Mouse (Mus musculus): ENCODE data around the gene Tbc1d15. TPM values are rescaled to one million over a fixed set of nuclear protein-coding genes. Genes with fewer than 3 reads are reported as not detected.

The Tbc1d15 gene
- polyA plus RNA-seq, 1 experiment from 2014 or later, result 61.6 TPM

GRCm38 (mm10) chr10:115284170-115284569 is 32.9 kb upstream of the Tbc1d15 start:
- 77% methylated on average over 10 of the region's 10 CpGs for WGBS
- Histone ChIP-seq H3K27me3 (replicated peaks; ENCODE audit: control insufficient read depth, insufficient read depth, low read length) (no peaks in the 10 kb centered on the region), H3K36me3 (ENCODE audit: control insufficient read depth, insufficient read depth, low read length) (peaks cover 6% of the 10 kb centered on the region), H3K4me1 (replicated peaks; ENCODE audit: control insufficient read depth, insufficient read depth, low read length) (no peaks in the 10 kb centered on the region), H3K4me3 (ENCODE audit: low read depth, low read length) (no peak overlapping the region), H3K4me2 (no peak overlapping the region), H3K9ac (ENCODE audit: low read depth, low read length) (no peak overlapping the region), H3K9me3 (ENCODE audit: control insufficient read depth, low read length) (no peaks in the 10 kb centered on the region), H3K27ac (ENCODE audit: low read depth, low read length) (no peak overlapping the region)
- DNase-seq (ENCODE audit: low spot score) (no peak), ATAC-seq (replicated peaks; ENCODE audit: low FRiP score) (no peak)

- Histone ChIP-seq H3K27me3 (replicated peaks; ENCODE audit: control insufficient read depth, insufficient read depth, low read length) (no peaks in the 10 kb centered on the region), H3K9me3 (ENCODE audit: control insufficient read depth, low read length) (no peaks in the 10 kb centered on the region), H3K4me1 (replicated peaks; ENCODE audit: control insufficient read depth, insufficient read depth, low read length) (no peaks in the 10 kb centered on the region), H3K36me3 (ENCODE audit: control insufficient read depth, insufficient read depth, low read length) (peaks cover 2% of the 10 kb centered on the region; the same call in 1 of the 2 replicates), H3K4me3 (ENCODE audit: low read depth, low read length) (no peak overlapping the region), H3K4me2 (no peak overlapping the region), H3K27ac (ENCODE audit: low read depth, low read length) (no peak overlapping the region), H3K9ac (ENCODE audit: low read depth, low read length) (no peak overlapping the region)
- no peak for DNase-seq (ENCODE audit: low spot score)
- no peak for ATAC-seq (replicated peaks; ENCODE audit: low FRiP score)
- WGBS, result 93% methylated on average over 10 of the region's 10 CpGs
Observed at GRCm38 (mm10) chr10:115281381-115281780, 30.1 kb upstream of the Tbc1d15 start.

GRCm38 (mm10) chr10:115271649-115272048 is 20.4 kb upstream of the Tbc1d15 start:
- Histone ChIP-seq H3K27ac (ENCODE audit: low read depth, low read length) (no peak overlapping the region), H3K4me2 (no peak overlapping the region), H3K27me3 (replicated peaks; ENCODE audit: control insufficient read depth, insufficient read depth, low read length) (no peaks in the 10 kb centered on the region), H3K9me3 (ENCODE audit: control insufficient read depth, low read length) (no peaks in the 10 kb centered on the region), H3K9ac (ENCODE audit: low read depth, low read length) (no peak overlapping the region), H3K4me1 (replicated peaks; ENCODE audit: control insufficient read depth, insufficient read depth, low read length) (no peaks in the 10 kb centered on the region), H3K4me3 (ENCODE audit: low read depth, low read length) (no peak overlapping the region), H3K36me3 (ENCODE audit: control insufficient read depth, insufficient read depth, low read length) (no peaks in the 10 kb centered on the region)
- no peak for ATAC-seq (replicated peaks; ENCODE audit: low FRiP score)
- no peak for DNase-seq (ENCODE audit: low spot score)
- 51% methylated on average over 5 of the region's 5 CpGs for WGBS

GRCm38 (mm10) chr10:115270612-115271390 is 19.5 kb upstream of the Tbc1d15 start:
- Histone ChIP-seq H3K9me3 (ENCODE audit: control insufficient read depth, low read length) (no peaks in the 10 kb centered on the region), H3K4me2 (no peak overlapping the region), H3K4me1 (replicated peaks; ENCODE audit: control insufficient read depth, insufficient read depth, low read length) (no peaks in the 10 kb centered on the region), H3K9ac (ENCODE audit: low read depth, low read length) (no peak overlapping the region), H3K36me3 (ENCODE audit: control insufficient read depth, insufficient read depth, low read length) (no peaks in the 10 kb centered on the region), H3K27me3 (replicated peaks; ENCODE audit: control insufficient read depth, insufficient read depth, low read length) (no peaks in the 10 kb centered on the region), H3K27ac (ENCODE audit: low read depth, low read length) (no peak overlapping the region), H3K4me3 (ENCODE audit: low read depth, low read length) (no peak overlapping the region)
- WGBS, result 81% methylated on average over 12 of the region's 12 CpGs
- no peak for ATAC-seq (replicated peaks; ENCODE audit: low FRiP score)
- no peak for DNase-seq (ENCODE audit: low spot score)

- Histone ChIP-seq H3K27me3 (replicated peaks; ENCODE audit: control insufficient read depth, insufficient read depth, low read length) (no peaks in the 10 kb centered on the region), H3K4me1 (replicated peaks; ENCODE audit: control insufficient read depth, insufficient read depth, low read length) (no peaks in the 10 kb centered on the region), H3K36me3 (ENCODE audit: control insufficient read depth, insufficient read depth, low read length) (no peaks in the 10 kb centered on the region), H3K27ac (ENCODE audit: low read depth, low read length) (no peak overlapping the region), H3K9ac (ENCODE audit: low read depth, low read length) (no peak overlapping the region), H3K9me3 (ENCODE audit: control insufficient read depth, low read length) (no peaks in the 10 kb centered on the region), H3K4me2 (no peak overlapping the region), H3K4me3 (ENCODE audit: low read depth, low read length) (no peak overlapping the region)
- 66% methylated on average over 5 of the region's 5 CpGs for WGBS
- no peak for DNase-seq (ENCODE audit: low spot score)
- peak; percentile 26; the same call in 1 of the 2 replicates for ATAC-seq (replicated peaks; ENCODE audit: low FRiP score)
Observed at GRCm38 (mm10) chr10:115262926-115263562, 11.8 kb upstream of the Tbc1d15 start.

- no peak overlapping the region for H3K27ac ChIP-seq (ENCODE audit: low read depth, low read length)
- H3K9ac ChIP-seq (ENCODE audit: low read depth, low read length), result no peak overlapping the region
- H3K36me3 ChIP-seq (ENCODE audit: control insufficient read depth, insufficient read depth, low read length), result no peaks in the 10 kb centered on the region
- DNase-seq (ENCODE audit: low spot score) (no peak), ATAC-seq (replicated peaks; ENCODE audit: low FRiP score) (no peak)
- H3K4me1 ChIP-seq (replicated peaks; ENCODE audit: control insufficient read depth, insufficient read depth, low read length), result no peaks in the 10 kb centered on the region
- no peak overlapping the region for H3K4me3 ChIP-seq (ENCODE audit: low read depth, low read length)
- no peak overlapping the region for H3K4me2 ChIP-seq
- H3K9me3 ChIP-seq (ENCODE audit: control insufficient read depth, low read length), result no peaks in the 10 kb centered on the region
- H3K27me3 ChIP-seq (replicated peaks; ENCODE audit: control insufficient read depth, insufficient read depth, low read length), result no peaks in the 10 kb centered on the region
- 76% methylated on average over 2 of the region's 2 CpGs for WGBS
Observed at GRCm38 (mm10) chr10:115262261-115262660, 11.0 kb upstream of the Tbc1d15 start.

- Histone ChIP-seq H3K27me3 (replicated peaks; ENCODE audit: control insufficient read depth, insufficient read depth, low read length) (no peaks in the 10 kb centered on the region), H3K9me3 (ENCODE audit: control insufficient read depth, low read length) (no peaks in the 10 kb centered on the region), H3K4me3 (ENCODE audit: low read depth, low read length) (no peak overlapping the region), H3K4me1 (replicated peaks; ENCODE audit: control insufficient read depth, insufficient read depth, low read length) (no peaks in the 10 kb centered on the region), H3K9ac (ENCODE audit: low read depth, low read length) (no peak overlapping the region), H3K4me2 (no peak overlapping the region), H3K27ac (ENCODE audit: low read depth, low read length) (no peak overlapping the region), H3K36me3 (ENCODE audit: control insufficient read depth, insufficient read depth, low read length) (no peaks in the 10 kb centered on the region)
- DNase-seq (ENCODE audit: low spot score) (no peak), ATAC-seq (replicated peaks; ENCODE audit: low FRiP score) (no peak)
- 86% methylated on average over 3 of the region's 3 CpGs for WGBS
Observed at GRCm38 (mm10) chr10:115261428-115261827, 10.2 kb upstream of the Tbc1d15 start.

GRCm38 (mm10) chr10:115256162-115256561 is 4.9 kb upstream of the Tbc1d15 start:
- Histone ChIP-seq H3K4me2 (no peak overlapping the region), H3K9me3 (ENCODE audit: control insufficient read depth, low read length) (no peaks in the 10 kb centered on the region), H3K9ac (ENCODE audit: low read depth, low read length) (no peak overlapping the region), H3K4me3 (ENCODE audit: low read depth, low read length) (no peak overlapping the region), H3K27ac (ENCODE audit: low read depth, low read length) (no peak overlapping the region), H3K4me1 (replicated peaks; ENCODE audit: control insufficient read depth, insufficient read depth, low read length) (0 out of 2 replicates have a peak, but pooled peaks cover 4% of the 10 kb centered on the region), H3K27me3 (replicated peaks; ENCODE audit: control insufficient read depth, insufficient read depth, low read length) (no peaks in the 10 kb centered on the region), H3K36me3 (ENCODE audit: control insufficient read depth, insufficient read depth, low read length) (no peaks in the 10 kb centered on the region)
- DNase-seq (ENCODE audit: low spot score) (no peak), ATAC-seq (replicated peaks; ENCODE audit: low FRiP score) (no peak)
- WGBS, result 68% methylated on average over 5 of the region's 5 CpGs

- ATAC-seq (replicated peaks; ENCODE audit: low FRiP score), result no peak
- Histone ChIP-seq H3K27ac (ENCODE audit: low read depth, low read length) (no peak overlapping the region), H3K9me3 (ENCODE audit: control insufficient read depth, low read length) (no peaks in the 10 kb centered on the region), H3K36me3 (ENCODE audit: control insufficient read depth, insufficient read depth, low read length) (no peaks in the 10 kb centered on the region), H3K9ac (ENCODE audit: low read depth, low read length) (no peak overlapping the region), H3K27me3 (replicated peaks; ENCODE audit: control insufficient read depth, insufficient read depth, low read length) (no peaks in the 10 kb centered on the region), H3K4me3 (ENCODE audit: low read depth, low read length) (no peak overlapping the region), H3K4me2 (no peak overlapping the region), H3K4me1 (replicated peaks; ENCODE audit: control insufficient read depth, insufficient read depth, low read length) (peaks cover 18% of the 10 kb centered on the region)
- 61% methylated on average over 3 of the region's 3 CpGs for WGBS
- no peak for DNase-seq (ENCODE audit: low spot score)
Observed at GRCm38 (mm10) chr10:115253521-115253920, 2.3 kb upstream of the Tbc1d15 start.

Data from liver, embryonic 11.5 days (tissue).